In the genomic region with DNA sequence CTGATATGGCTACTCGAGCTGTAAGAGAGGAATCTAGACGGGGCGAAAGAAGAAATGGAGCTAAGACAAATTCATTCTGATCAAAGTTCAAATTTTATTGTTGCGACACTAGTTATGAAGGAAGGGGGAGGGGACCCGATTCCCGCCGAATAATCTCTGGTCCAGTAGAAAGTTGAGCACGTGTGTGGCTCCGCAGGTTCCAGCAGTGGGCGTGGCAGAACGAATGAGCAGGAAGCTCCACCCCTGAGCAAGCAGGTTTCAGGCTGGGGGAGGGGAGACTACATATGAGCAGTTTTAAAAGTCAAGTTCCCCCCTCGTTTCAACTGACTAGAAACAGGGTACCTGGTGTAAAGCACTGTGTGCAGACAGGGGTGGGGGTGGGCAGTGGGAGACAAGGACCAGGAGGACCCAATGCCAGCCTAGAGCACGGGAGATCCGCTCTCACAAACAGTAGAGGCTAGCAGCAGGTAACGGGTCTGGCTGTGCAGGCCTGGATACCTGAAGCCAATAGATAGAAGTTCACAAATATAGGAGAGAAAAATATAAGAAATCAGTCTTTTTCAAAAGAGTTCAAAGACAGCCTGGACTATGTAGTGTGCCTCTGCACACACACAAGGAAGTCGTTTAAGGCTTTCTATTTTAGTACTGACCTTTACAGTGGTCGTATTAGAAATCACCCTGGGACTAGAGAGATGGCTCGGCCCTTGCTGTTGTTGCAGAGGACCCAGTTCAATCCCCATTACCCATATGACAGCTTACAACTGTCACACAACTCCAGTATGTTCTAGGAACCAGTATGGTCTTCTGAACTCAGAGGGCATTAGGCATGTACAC, we compare ENCODE assay signal across 8 mouse cellular contexts. TPM values are rescaled to one million over a fixed set of nuclear protein-coding genes. Genes with fewer than 3 reads are reported as not detected.
DNase-seq lines count a peak whose midpoint lies in the region; ATAC-seq and TF ChIP-seq lines count a peak whose summit lies in the region.

No protein-coding gene starts in this region.

- H3K9me3 ChIP-seq in ES-E14 (ENCODE audit: control insufficient read depth, insufficient read depth, low read depth, low read length): no peaks in the 10 kb centered on the region
- no peaks in the 10 kb centered on the region for H3K9me3 ChIP-seq in heart, postnatal 0 days (replicated peaks; ENCODE audit: control insufficient read depth, low read length)
- H3K9me3 ChIP-seq in limb, embryonic 11.5 days (ENCODE audit: control insufficient read depth, low read length): no peaks in the 10 kb centered on the region
- no peaks in the 10 kb centered on the region for H3K9me3 ChIP-seq in midbrain, embryonic 16.5 days (replicated peaks; ENCODE audit: control insufficient read depth, low read length, poor library complexity, severe bottlenecking)

- TF ChIP-seq CTCF in heart, postnatal 0 days (IDR thresholded peaks at IDR 0.05; ENCODE audit: low read depth): no peak

- WGBS in heart, postnatal 0 days: 16% methylated on average over 18 of the region's 18 CpGs
- WGBS in limb, embryonic 11.5 days: 19% methylated on average over 18 of the region's 18 CpGs
- 25% methylated on average over 18 of the region's 18 CpGs for WGBS in midbrain, embryonic 16.5 days

- H3K4me1 ChIP-seq in ES-E14 (ENCODE audit: control insufficient read depth in 2 of 2, insufficient read depth in 2 of 2, low read length in 2 of 2, poor library complexity in 1 of 2): peaks cover 5 to 8% of the 10 kb centered on the region in 2 experiments
- H3K4me1 ChIP-seq in heart, postnatal 0 days (ENCODE audit: control insufficient read depth, insufficient read depth): 0 out of 2 replicates have a peak, but pooled peaks cover 8% of the 10 kb centered on the region
- H3K4me1 ChIP-seq in limb, embryonic 11.5 days (ENCODE audit: control insufficient read depth, insufficient read depth, low read length): peaks cover 5% of the 10 kb centered on the region
- H3K4me1 ChIP-seq in midbrain, embryonic 16.5 days (ENCODE audit: control insufficient read depth, insufficient read depth, low read length): peaks cover 7% of the 10 kb centered on the region

- H3K27ac ChIP-seq in ES-E14 (ENCODE audit: insufficient read depth, low read depth, low read length, poor library complexity, severe bottlenecking): peak overlapping the region; percentile 74
- no peak overlapping the region for H3K27ac ChIP-seq in heart, postnatal 0 days (ENCODE audit: low read depth)
- H3K27ac ChIP-seq in limb, embryonic 11.5 days (replicated peaks; ENCODE audit: low read depth, low read length): no peak overlapping the region; the same call in 1 of the 2 replicates
- H3K27ac ChIP-seq in midbrain, embryonic 16.5 days (ENCODE audit: low read length): no peak overlapping the region

- no peaks in the 10 kb centered on the region for H3K27me3 ChIP-seq in heart, postnatal 0 days (ENCODE audit: control insufficient read depth, insufficient read depth, low read length)
- no peaks in the 10 kb centered on the region for H3K27me3 ChIP-seq in limb, embryonic 11.5 days (ENCODE audit: control insufficient read depth, insufficient read depth, low read length)
- H3K27me3 ChIP-seq in midbrain, embryonic 16.5 days (ENCODE audit: control insufficient read depth, insufficient read depth, low read depth, low read length): no peaks in the 10 kb centered on the region

- TF ChIP-seq EP300 in heart, postnatal 0 days (IDR thresholded peaks at IDR 0.05; ENCODE audit: low read depth): no peak

- H3K4me2 ChIP-seq in heart, postnatal 0 days (ENCODE audit: low read depth, low read length): peak overlapping the region; percentile 69
- peak overlapping the region; percentile 35 for H3K4me2 ChIP-seq in limb, embryonic 11.5 days (ENCODE audit: low read depth, severe bottlenecking)
- peak overlapping the region; percentile 57 for H3K4me2 ChIP-seq in midbrain, embryonic 16.5 days (ENCODE audit: low read length)

- DNase-seq in A20 (ENCODE audit: low read depth, low spot score): peak; percentile 80
- no peak for DNase-seq in ES-E14 (ENCODE audit: low read depth, low spot score)
- DNase-seq in heart, postnatal 0 days (ENCODE audit: low spot score): no peak
- peak; percentile 37 for DNase-seq in limb, embryonic 11.5 days (ENCODE audit: low spot score)
- no peak for DNase-seq in gastrocnemius, adult 18-20 months (ENCODE audit: low spot score)
- no peak for DNase-seq in adrenal gland, postnatal 25 days
- DNase-seq in layer of hippocampus, adult 11-12 months (ENCODE audit: low spot score): no peak

- in situ Hi-C loops in ES-E14 (cut with MboI; ENCODE audit: low sequenced_read_pairs in 2 of 2, unreplicated experiment in 2 of 2): no loop called here

- peak overlapping the region; percentile 26 to 40; a peak in 3 of 4 replicates for H3K4me3 ChIP-seq in ES-E14 (ENCODE audit: insufficient read depth in 1 of 2, low read depth in 1 of 2, low read length in 2 of 2, poor library complexity in 1 of 2, severe bottlenecking in 1 of 2)
- H3K4me3 ChIP-seq in heart, postnatal 0 days (ENCODE audit: low read depth, low read length): peak overlapping the region; percentile 37
- H3K4me3 ChIP-seq in limb, embryonic 11.5 days (ENCODE audit: low read depth, low read length): peak overlapping the region; percentile 12
- peak overlapping the region; percentile 27 for H3K4me3 ChIP-seq in midbrain, embryonic 16.5 days (ENCODE audit: low read depth, low read length)

- peak; percentile 56; the same call in 1 of the 2 replicates for ATAC-seq in heart, postnatal 0 days (ENCODE audit: insufficient read depth, low read depth)
- peak; percentile 58 for ATAC-seq in limb, embryonic 11.5 days (ENCODE audit: insufficient number of reproducible peaks, low FRiP score, low TSS enrichment, low read depth)
- peak; percentile 70; the same call in 1 of the 2 replicates for ATAC-seq in midbrain, embryonic 16.5 days

- no peaks in the 10 kb centered on the region for H3K36me3 ChIP-seq in ES-E14 (ENCODE audit: control insufficient read depth, insufficient read depth, low read length, poor library complexity, severe bottlenecking)
- peaks cover 10% of the 10 kb centered on the region for H3K36me3 ChIP-seq in heart, postnatal 0 days (replicated peaks; ENCODE audit: control insufficient read depth, insufficient read depth, low read length)
- H3K36me3 ChIP-seq in limb, embryonic 11.5 days (ENCODE audit: control insufficient read depth, insufficient read depth, low read length): no peaks in the 10 kb centered on the region; the same call in 1 of the 2 replicates
- peaks cover 3% of the 10 kb centered on the region; the same call in 1 of the 2 replicates for H3K36me3 ChIP-seq in midbrain, embryonic 16.5 days (ENCODE audit: control insufficient read depth, insufficient read depth, low read length)

- H3K9ac ChIP-seq in ES-E14 (ENCODE audit: insufficient read depth, low read depth, low read length, poor library complexity, severe bottlenecking): peak overlapping the region; percentile 63
- no peak overlapping the region; the same call in 1 of the 2 replicates for H3K9ac ChIP-seq in heart, postnatal 0 days (replicated peaks; ENCODE audit: low read depth, low read length)
- H3K9ac ChIP-seq in limb, embryonic 11.5 days (ENCODE audit: low read length): no peak overlapping the region
- H3K9ac ChIP-seq in midbrain, embryonic 16.5 days (ENCODE audit: low read depth, low read length): no peak overlapping the region

TF ChIP-seq in ES-E14, 5 proteins besides CTCF, POLR2A, EP300 and RAD21:
- TF ChIP-seq ZC3H11A (IDR thresholded peaks at IDR 0.05; ENCODE audit: borderline replicate concordance, low read depth, low read length) (no peak), ZNF384 (IDR thresholded peaks at IDR 0.05; ENCODE audit: low read depth, low read length) (no peak), MAFK (IDR thresholded peaks at IDR 0.05; ENCODE audit: insufficient read depth, low read depth, low read length) (no peak), CHD2 (IDR thresholded peaks at IDR 0.05; ENCODE audit: low read depth, low read length) (no peak), HCFC1 (IDR thresholded peaks at IDR 0.05; ENCODE audit: borderline replicate concordance, insufficient read depth, low read length) (no peak)

RNA-seq across cellular contexts. Expression of a gene that starts 15.6 kb away (rescaled TPM):
- 17.5 and 17.8 TPM in 2 replicates for total RNA-seq in ES-E14 (2012; rRNA removed)
- 7.3 and 8.3 TPM in 2 replicates for total RNA-seq in heart, postnatal 0 days (2014; rRNA removed; ENCODE audit: low replicate concordance)
- polyA plus RNA-seq in heart, postnatal 0 days (2015; fragmentation: Nextera tagmentation; extraction: Ambion mirVana): 5.8 TPM in 2 replicates
- polyA plus RNA-seq in limb, embryonic 11.5 days (2014; fragmentation: Nextera tagmentation; extraction: Ambion mirVana): 8.4 and 9.7 TPM in 2 replicates
- 8.9 and 9.6 TPM in 2 replicates for polyA plus RNA-seq in midbrain, embryonic 16.5 days (2015; fragmentation: Nextera tagmentation; extraction: Ambion mirVana)
- 10 to 100 TPM; 13.0 to 13.2 TPM for total RNA-seq in gastrocnemius, adult 18-20 months (2021)
- total RNA-seq in adrenal gland, postnatal 25 days (2021): 30.2 and 36.2 TPM in 2 replicates

RNA-seq across cellular contexts. Expression of a gene that starts 46.6 kb away (rescaled TPM):
- total RNA-seq in ES-E14 (2012; rRNA removed): 1,668 and 1,913 TPM in 2 replicates
- 291 and 359 TPM in 2 replicates for total RNA-seq in heart, postnatal 0 days (2014; rRNA removed; ENCODE audit: low replicate concordance)
- 227 and 235 TPM in 2 replicates for polyA plus RNA-seq in heart, postnatal 0 days (2015; fragmentation: Nextera tagmentation; extraction: Ambion mirVana)
- polyA plus RNA-seq in limb, embryonic 11.5 days (2014; fragmentation: Nextera tagmentation; extraction: Ambion mirVana): 652 and 703 TPM in 2 replicates
- polyA plus RNA-seq in midbrain, embryonic 16.5 days (2015; fragmentation: Nextera tagmentation; extraction: Ambion mirVana): 433 and 447 TPM in 2 replicates
- total RNA-seq in gastrocnemius, adult 18-20 months (2021): 100 to 1,000 TPM; 342 to 368 TPM
- total RNA-seq in adrenal gland, postnatal 25 days (2021): 577 and 595 TPM in 2 replicates

RNA-seq across cellular contexts. Expression of a gene that starts 46.6 kb away (rescaled TPM):
- total RNA-seq in ES-E14 (2012; rRNA removed): 84.2 and 101 TPM in 2 replicates
- total RNA-seq in heart, postnatal 0 days (2014; rRNA removed; ENCODE audit: low replicate concordance): 359 and 491 TPM in 2 replicates
- 561 and 591 TPM in 2 replicates for polyA plus RNA-seq in heart, postnatal 0 days (2015; fragmentation: Nextera tagmentation; extraction: Ambion mirVana)
- 148 and 154 TPM in 2 replicates for polyA plus RNA-seq in limb, embryonic 11.5 days (2014; fragmentation: Nextera tagmentation; extraction: Ambion mirVana)
- polyA plus RNA-seq in midbrain, embryonic 16.5 days (2015; fragmentation: Nextera tagmentation; extraction: Ambion mirVana): 137 and 143 TPM in 2 replicates
- total RNA-seq in gastrocnemius, adult 18-20 months (2021): 100 to 1,000 TPM; 349 to 374 TPM
- 252 TPM in 2 replicates for total RNA-seq in adrenal gland, postnatal 25 days (2021)

Comparison
In these comparisons a context has a peak if more than half of its experiments do, and no peak if none do; other contexts are left out.
1. DNase-seq: peak in A20 (single experiment) and limb, embryonic 11.5 days (single experiment); none in ES-E14 (single experiment), heart, postnatal 0 days (single experiment), gastrocnemius, adult 18-20 months (single experiment), adrenal gland, postnatal 25 days (single experiment) and layer of hippocampus, adult 11-12 months (single experiment).
2. Peak in every context shown above with its lines, with median percentiles within 50 percentile points of each other: H3K4me3 ChIP-seq, ATAC-seq and H3K4me2 ChIP-seq.